Mouse (Mus musculus) embryonic facial prominence, embryonic 11.5 days (tissue): ENCODE results near the gene Smarcd2. TPM values are rescaled to one million over a fixed set of nuclear protein-coding genes. Genes with fewer than 3 reads are reported as not detected.

Experiments used
- ATAC-seq: fragments of 200-750 bp; cut with Nextera tagmentation; replicated peaks from 2 replicates; pipeline ENCODE4 v1.8.0; 2017; ENCODE audit warnings: low read depth; ENCODE audit not compliant: insufficient number of reproducible peaks, low FRiP score, low TSS enrichment
- DNase-seq: peaks from one replicate; pipeline ENCODE4 v3.0.0-alpha.2; 2015; ENCODE audit warnings: low spot score
- H3K27ac ChIP-seq: fragments of 300-500 bp; sonication (generic); replicated peaks from 2 replicates; pipeline ENCODE4 v1.5.1; 2014; ENCODE audit warnings: mild to moderate bottlenecking, low read depth, low read length, control low read depth
- H3K27me3 ChIP-seq: fragments of 300-500 bp; sonication (generic); 2 replicates; pipeline ENCODE4 v1.6.1; 2014; ENCODE audit warnings: mild to moderate bottlenecking, low read length, moderate library complexity, mixed read lengths; ENCODE audit not compliant: control insufficient read depth, insufficient read depth
- H3K36me3 ChIP-seq: fragments of 300-500 bp; sonication (generic); replicated peaks from 2 replicates; pipeline ENCODE4 v1.6.1; 2014; ENCODE audit warnings: low read depth, mild to moderate bottlenecking, low read length, moderate library complexity, mixed read lengths; ENCODE audit not compliant: control insufficient read depth, insufficient read depth
- H3K4me1 ChIP-seq: fragments of 300-500 bp; sonication (generic); 2 replicates; pipeline ENCODE4 v1.6.1; 2014; ENCODE audit warnings: low read length, mixed read lengths; ENCODE audit not compliant: control insufficient read depth, insufficient read depth
- H3K4me2 ChIP-seq: fragments of 300-500 bp; sonication (generic); 2 replicates; pipeline ENCODE4 v1.6.1; 2014; ENCODE audit warnings: low read depth, mild to moderate bottlenecking, control low read depth, low read length, moderate library complexity
- H3K4me3 ChIP-seq: fragments of 300-500 bp; sonication (generic); 2 replicates; pipeline ENCODE4 v1.5.1; 2014; ENCODE audit warnings: low read depth, low read length, control low read depth
- H3K9ac ChIP-seq: fragments of 300-500 bp; sonication (generic); replicated peaks from 2 replicates; pipeline ENCODE4 v1.6.1; 2014; ENCODE audit warnings: mild to moderate bottlenecking, control low read depth, low read length
- H3K9me3 ChIP-seq: fragments of 300-500 bp; sonication (generic); replicated peaks from 2 replicates; pipeline ENCODE4 v1.6.1; 2016; ENCODE audit warnings: mild to moderate bottlenecking, low read length, inconsistent platforms, mixed read lengths; ENCODE audit not compliant: control insufficient read depth
- WGBS: fragments of 180-500 bp; shearing (Covaris S2); extraction: QIAGEN DNeasy Blood & Tissue Kit; methylation state at CpG from one replicate; pipeline ENCODE4 v1.1.7; 2014; 5-methylcytosine and 5-hydroxymethylcytosine counted together
- polyA plus RNA-seq: library from polyadenylated mRNA; unstranded; fragments of >200 nt; fragmentation: Nextera tagmentation; extraction: Ambion mirVana; gene quantifications from 2 replicates; pipeline ENCODE4 v1.2.1, GENCODE M21; 2014

Smarcd2 gene
- polyA plus RNA-seq, 1 experiment from 2014 or later, result 60.6 TPM

GRCm38 (mm10) chr11:106308162-106308561 lies 35.4 kb upstream of the Smarcd2 start:
- H3K27me3 ChIP-seq, result no peaks in the 10 kb centered on the region
- no peak for ATAC-seq

GRCm38 (mm10) chr11:106307432-106307831 lies 34.7 kb upstream of the Smarcd2 start:
- no peaks in the 10 kb centered on the region for H3K36me3 ChIP-seq
- no peak overlapping the region for H3K4me2 ChIP-seq
- H3K27ac ChIP-seq, result no peak overlapping the region
- no peaks in the 10 kb centered on the region for H3K27me3 ChIP-seq
- H3K9me3 ChIP-seq, result no peaks in the 10 kb centered on the region
- no peak for ATAC-seq
- H3K4me1 ChIP-seq, result no peaks in the 10 kb centered on the region
- H3K9ac ChIP-seq, result no peak overlapping the region
- H3K4me3 ChIP-seq, result no peak overlapping the region
- no peak for DNase-seq
- 75% methylated on average over 5 of the region's 5 CpGs for WGBS

More at GRCm38 (mm10) chr11:106308162-106308561, 35.4 kb upstream of the Smarcd2 start:
- Histone ChIP-seq H3K4me1 (no peaks in the 10 kb centered on the region), H3K4me2 (no peak overlapping the region), H3K36me3 (no peaks in the 10 kb centered on the region), H3K4me3 (no peak overlapping the region), H3K27ac (no peak overlapping the region), H3K9me3 (no peaks in the 10 kb centered on the region), H3K9ac (no peak overlapping the region)
- DNase-seq, result no peak
- 76% methylated on average over 11 of the region's 11 CpGs for WGBS

- WGBS, result 88% methylated on average over 9 of the region's 9 CpGs
- H3K9ac ChIP-seq, result no peak overlapping the region
- ATAC-seq, result no peak
- no peak overlapping the region for H3K4me3 ChIP-seq
- no peaks in the 10 kb centered on the region for H3K4me1 ChIP-seq
- DNase-seq, result no peak
- H3K4me2 ChIP-seq, result no peak overlapping the region
- no peaks in the 10 kb centered on the region for H3K9me3 ChIP-seq
- H3K27me3 ChIP-seq, result no peaks in the 10 kb centered on the region
- H3K36me3 ChIP-seq, result no peaks in the 10 kb centered on the region
- H3K27ac ChIP-seq, result no peak overlapping the region
Observed at GRCm38 (mm10) chr11:106306758-106307157, 34.0 kb upstream of the Smarcd2 start.

- Histone ChIP-seq H3K27me3 (no peaks in the 10 kb centered on the region), H3K9me3 (no peaks in the 10 kb centered on the region), H3K27ac (no peak overlapping the region), H3K36me3 (no peaks in the 10 kb centered on the region), H3K4me3 (no peak overlapping the region), H3K4me2 (no peak overlapping the region), H3K9ac (no peak overlapping the region), H3K4me1 (no peaks in the 10 kb centered on the region)
- ATAC-seq, result no peak
- no peak for DNase-seq
- 85% methylated on average over 3 of the region's 3 CpGs for WGBS
Observed at GRCm38 (mm10) chr11:106306065-106306385, 33.3 kb upstream of the Smarcd2 start.

- H3K4me1 ChIP-seq, result no peaks in the 10 kb centered on the region
- no peak overlapping the region for H3K4me3 ChIP-seq
- H3K4me2 ChIP-seq, result no peak overlapping the region
- no peaks in the 10 kb centered on the region for H3K27me3 ChIP-seq
- H3K9ac ChIP-seq, result no peak overlapping the region
- no peaks in the 10 kb centered on the region for H3K9me3 ChIP-seq
- ATAC-seq (no peak), DNase-seq (no peak)
- WGBS, result 81% methylated on average over 10 of the region's 10 CpGs
- H3K27ac ChIP-seq, result no peak overlapping the region
- no peaks in the 10 kb centered on the region for H3K36me3 ChIP-seq
Observed at GRCm38 (mm10) chr11:106305348-106306064, 32.7 kb upstream of the Smarcd2 start.

- ATAC-seq (no peak), DNase-seq (peak; percentile 75)
- Histone ChIP-seq H3K36me3 (no peaks in the 10 kb centered on the region; the same call in 1 of the 2 replicates), H3K27ac (no peak overlapping the region), H3K9me3 (no peaks in the 10 kb centered on the region), H3K27me3 (no peaks in the 10 kb centered on the region), H3K4me2 (no peak overlapping the region), H3K9ac (no peak overlapping the region), H3K4me1 (no peaks in the 10 kb centered on the region), H3K4me3 (no peak overlapping the region)
- 17% methylated on average over 2 of the region's 2 CpGs for WGBS
Observed at GRCm38 (mm10) chr11:106302634-106303033, 29.9 kb upstream of the Smarcd2 start.

GRCm38 (mm10) chr11:106301765-106302164 lies 29.0 kb upstream of the Smarcd2 start, which contains the start of gene Gh:
Gene Gh (minus strand): TSS chr11:106301865.
- 76% methylated on average over 9 of the region's 9 CpGs for WGBS
- H3K9ac ChIP-seq, result no peak within 1 kb of the TSS
- no peaks in the 10 kb centered on the region; the same call in 1 of the 2 replicates for H3K36me3 ChIP-seq
- H3K4me1 ChIP-seq, result no peaks in the 10 kb centered on the region
- no peaks in the 10 kb centered on the region for H3K9me3 ChIP-seq
- H3K4me2 ChIP-seq, result no peak within 1 kb of the TSS
- no peak within 1 kb of the TSS for H3K27ac ChIP-seq
- no peak within 1 kb of the TSS for H3K4me3 ChIP-seq
- ATAC-seq (no peak), DNase-seq (no peak)
- H3K27me3 ChIP-seq, result no peaks in the 10 kb centered on the region

- no peak for ATAC-seq
Observed at GRCm38 (mm10) chr11:106291861-106292260, 19.1 kb upstream of the Smarcd2 start.

More at GRCm38 (mm10) chr11:106291861-106292260, 19.1 kb upstream of the Smarcd2 start:
- Histone ChIP-seq H3K4me2 (no peak overlapping the region), H3K4me3 (no peak overlapping the region), H3K27ac (no peak overlapping the region), H3K36me3 (no peaks in the 10 kb centered on the region), H3K4me1 (no peaks in the 10 kb centered on the region), H3K27me3 (no peaks in the 10 kb centered on the region), H3K9me3 (no peaks in the 10 kb centered on the region), H3K9ac (no peak overlapping the region)
- DNase-seq, result no peak
- 88% methylated on average over 2 of the region's 2 CpGs for WGBS
